Mouse (Mus musculus): ENCODE data around the gene Lama5.

DNA sequence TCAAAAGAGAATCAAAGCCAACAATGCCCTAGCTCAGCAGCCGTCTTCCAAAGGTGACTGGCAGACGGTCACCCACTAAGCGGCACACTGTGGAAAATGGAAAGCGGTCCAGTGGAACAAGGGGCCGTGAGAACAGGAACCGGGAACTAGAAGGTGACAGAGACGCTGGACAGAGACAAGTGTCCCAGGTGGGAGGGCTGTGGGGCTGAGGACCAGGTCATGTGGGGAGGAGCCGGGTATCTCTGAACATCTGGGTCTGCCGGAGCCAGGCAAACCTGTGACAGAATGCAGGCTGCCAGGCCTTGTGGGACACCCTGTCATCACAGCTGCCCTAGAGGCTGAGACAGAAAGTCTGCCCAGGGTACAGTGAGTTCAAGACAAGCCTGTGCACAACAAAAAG is 21.2 kb downstream of the Lama5 start:
- TF ChIP-seq CTCF (conservative IDR thresholded peaks at IDR 0.05; ENCODE audit: insufficient read depth, insufficient read length, low read depth, low read length) (no peak), POLR2A (IDR thresholded peaks at IDR 0.05; ENCODE audit: low read depth, low read length) (no peak)
